Mouse (Mus musculus): ENCODE data around the gene Edrf1. TPM values are rescaled to one million over a fixed set of nuclear protein-coding genes. Genes with fewer than 3 reads are reported as not detected.

Gene Edrf1
- polyA plus RNA-seq, 2 experiments: 8.7 to 9.8 TPM

- Histone ChIP-seq H3K9me3 (ENCODE audit: control insufficient read depth, low read length) (no peaks in the 10 kb centered on the region), H3K4me3 (ENCODE audit: insufficient read depth in 1 of 2, low read depth in 2 of 2, low read length in 2 of 2) (peak overlapping the region; percentile 82 to 86), H3K4me1 (replicated peaks; ENCODE audit: control insufficient read depth in 2 of 2, insufficient read depth in 2 of 2, low read length in 1 of 2) (peaks cover 50 to 60% of the 10 kb centered on the region in 2 experiments), H3K4me2 (ENCODE audit: low read depth) (peak overlapping the region; percentile 97), H3K36me3 (replicated peaks; ENCODE audit: control insufficient read depth, insufficient read depth, low read depth) (peaks cover 47% of the 10 kb centered on the region), H3K27me3 (ENCODE audit: control insufficient read depth, insufficient read depth, low read length) (no peaks in the 10 kb centered on the region), H3K9ac (replicated peaks) (peak overlapping the region; percentile 97), H3K27ac (peak overlapping the region; percentile 96)
- ATAC-seq (ENCODE audit: insufficient read depth): no peak
- no peak for DNase-seq (ENCODE audit: low read depth in 3 of 3, low spot score in 3 of 3)
- 42% methylated on average over 7 of the region's 7 CpGs for WGBS (ENCODE audit: insufficient replicate concordance)
- TF ChIP-seq EP300 (IDR thresholded peaks at IDR 0.05; ENCODE audit: low read depth) (no peak), CTCF (IDR thresholded peaks at IDR 0.05; ENCODE audit: low read depth) (no peak)
Observed at GRCm38 (mm10) chr7:133701366-133701765, 64.0 kb downstream of the Edrf1 start.

- peak overlapping the region; percentile 97 for H3K4me2 ChIP-seq (ENCODE audit: low read depth)
- DNase-seq (ENCODE audit: low read depth in 3 of 3, low spot score in 3 of 3): peak; percentile 91 to 94 (median 92)
- H3K9ac ChIP-seq (replicated peaks): peak overlapping the region; percentile 97
- H3K4me1 ChIP-seq (replicated peaks; ENCODE audit: control insufficient read depth in 2 of 2, insufficient read depth in 2 of 2, low read length in 1 of 2): peaks cover 41 to 52% of the 10 kb centered on the region in 2 experiments
- TF ChIP-seq EP300 (IDR thresholded peaks at IDR 0.05; ENCODE audit: low read depth) (peak; percentile 97), CTCF (IDR thresholded peaks at IDR 0.05; ENCODE audit: low read depth) (no peak)
- peak overlapping the region; percentile 82 to 86 for H3K4me3 ChIP-seq (ENCODE audit: insufficient read depth in 1 of 2, low read depth in 2 of 2, low read length in 2 of 2)
- H3K27ac ChIP-seq: peak overlapping the region; percentile 96
- H3K36me3 ChIP-seq (replicated peaks; ENCODE audit: control insufficient read depth, insufficient read depth, low read depth): peaks cover 38% of the 10 kb centered on the region
- WGBS (ENCODE audit: insufficient replicate concordance): 13% methylated on average over 10 of the region's 10 CpGs
- no peaks in the 10 kb centered on the region for H3K27me3 ChIP-seq (ENCODE audit: control insufficient read depth, insufficient read depth, low read length)
- peak; percentile 82 for ATAC-seq (ENCODE audit: insufficient read depth)
- H3K9me3 ChIP-seq (ENCODE audit: control insufficient read depth, low read length): no peaks in the 10 kb centered on the region
Observed at GRCm38 (mm10) chr7:133702333-133702732, 65.0 kb downstream of the Edrf1 start.

GRCm38 (mm10) chr7:133703906-133704305 is 66.6 kb downstream of the Edrf1 start:
- DNase-seq (ENCODE audit: low read depth in 3 of 3, low spot score in 3 of 3): no peak
- Histone ChIP-seq H3K9me3 (ENCODE audit: control insufficient read depth, low read length) (no peaks in the 10 kb centered on the region), H3K4me2 (ENCODE audit: low read depth) (peak overlapping the region; percentile 24), H3K4me1 (replicated peaks; ENCODE audit: control insufficient read depth in 2 of 2, insufficient read depth in 2 of 2, low read length in 1 of 2) (peaks cover 41 to 45% of the 10 kb centered on the region in 2 experiments), H3K4me3 (ENCODE audit: insufficient read depth in 1 of 2, low read depth in 2 of 2, low read length in 2 of 2) (no peak overlapping the region), H3K27me3 (ENCODE audit: control insufficient read depth, insufficient read depth, low read length) (no peaks in the 10 kb centered on the region), H3K9ac (replicated peaks) (no peak overlapping the region), H3K27ac (peak overlapping the region; percentile 50), H3K36me3 (replicated peaks; ENCODE audit: control insufficient read depth, insufficient read depth, low read depth) (peaks cover 29% of the 10 kb centered on the region)
- 88% methylated on average over 7 of the region's 7 CpGs for WGBS (ENCODE audit: insufficient replicate concordance)
- TF ChIP-seq EP300 (IDR thresholded peaks at IDR 0.05; ENCODE audit: low read depth): no peak
- no peak for TF ChIP-seq CTCF (IDR thresholded peaks at IDR 0.05; ENCODE audit: low read depth)
- ATAC-seq (ENCODE audit: insufficient read depth): no peak

GRCm38 (mm10) chr7:133707301-133707700 is 70.0 kb downstream of the Edrf1 start:
- Histone ChIP-seq H3K27ac (no peak overlapping the region), H3K4me2 (ENCODE audit: low read depth) (peak overlapping the region; percentile 88)

GRCm38 (mm10) chr7:133715387-133715786 is 78.0 kb downstream of the Edrf1 start:
- Histone ChIP-seq H3K36me3 (replicated peaks; ENCODE audit: control insufficient read depth, insufficient read depth, low read depth) (peaks cover 62% of the 10 kb centered on the region), H3K4me3 (ENCODE audit: insufficient read depth in 1 of 2, low read depth in 2 of 2, low read length in 2 of 2) (no peak overlapping the region), H3K9me3 (ENCODE audit: control insufficient read depth, low read length) (no peaks in the 10 kb centered on the region), H3K4me1 (replicated peaks; ENCODE audit: control insufficient read depth in 2 of 2, insufficient read depth in 2 of 2, low read length in 1 of 2) (no peaks in the 10 kb centered on the region), H3K4me2 (ENCODE audit: low read depth) (no peak overlapping the region), H3K27ac (no peak overlapping the region), H3K9ac (replicated peaks) (no peak overlapping the region), H3K27me3 (ENCODE audit: control insufficient read depth, insufficient read depth, low read length) (no peaks in the 10 kb centered on the region)
- DNase-seq (ENCODE audit: low read depth in 3 of 3, low spot score in 3 of 3) (no peak), ATAC-seq (ENCODE audit: insufficient read depth) (no peak)
- WGBS (ENCODE audit: insufficient replicate concordance): 91% methylated on average over 4 of the region's 4 CpGs
- TF ChIP-seq CTCF (IDR thresholded peaks at IDR 0.05; ENCODE audit: low read depth): no peak
- TF ChIP-seq EP300 (IDR thresholded peaks at IDR 0.05; ENCODE audit: low read depth): no peak

More at GRCm38 (mm10) chr7:133707301-133707700, 70.0 kb downstream of the Edrf1 start:
- Histone ChIP-seq H3K9me3 (ENCODE audit: control insufficient read depth, low read length) (no peaks in the 10 kb centered on the region), H3K4me3 (ENCODE audit: insufficient read depth in 1 of 2, low read depth in 2 of 2, low read length in 2 of 2) (no peak overlapping the region; a peak in 1 of 4 replicates), H3K36me3 (replicated peaks; ENCODE audit: control insufficient read depth, insufficient read depth, low read depth) (no peaks in the 10 kb centered on the region; the same call in 1 of the 2 replicates), H3K4me1 (replicated peaks; ENCODE audit: control insufficient read depth in 2 of 2, insufficient read depth in 2 of 2, low read length in 1 of 2) (peaks cover 33 to 34% of the 10 kb centered on the region in 2 experiments), H3K27me3 (ENCODE audit: control insufficient read depth, insufficient read depth, low read length) (no peaks in the 10 kb centered on the region), H3K9ac (replicated peaks) (no peak overlapping the region)
- ATAC-seq (ENCODE audit: insufficient read depth) (no peak), DNase-seq (ENCODE audit: low read depth in 3 of 3, low spot score in 3 of 3) (no peak)
- TF ChIP-seq CTCF (IDR thresholded peaks at IDR 0.05; ENCODE audit: low read depth) (peak; percentile 33; the same call in 1 of the 2 replicates), EP300 (IDR thresholded peaks at IDR 0.05; ENCODE audit: low read depth) (no peak)
- 77% methylated on average over 2 of the region's 2 CpGs for WGBS (ENCODE audit: insufficient replicate concordance)

All from liver, embryonic 14.5 days (tissue).